Mouse (Mus musculus): Measurements from ENCODE around the gene Wfdc18.

Gene Wfdc18

DNA sequence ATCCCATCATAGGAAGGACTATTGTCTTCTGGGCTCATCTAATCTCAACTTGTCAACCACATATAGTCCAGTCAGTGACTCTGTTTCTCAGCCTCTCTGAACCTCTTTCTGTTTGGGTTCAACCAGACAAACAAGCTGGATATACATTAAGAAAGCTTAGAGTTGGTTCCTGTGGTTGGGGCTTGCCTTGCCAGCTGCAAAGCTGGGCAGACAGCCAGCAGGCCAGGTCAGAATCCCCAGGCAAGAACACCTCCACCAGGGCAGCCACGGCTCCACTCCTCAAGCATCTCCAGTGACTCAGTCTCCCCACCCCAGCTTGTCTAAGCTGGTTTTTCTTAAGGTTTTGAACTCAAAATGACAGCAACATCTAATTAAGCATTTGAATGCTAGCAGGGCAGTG, 3.9 kb downstream of the Wfdc18 start:
- TF ChIP-seq NANOG (IDR thresholded peaks at IDR 0.05; ENCODE audit: borderline replicate concordance, low read length) (no peak), POU5F1 (IDR thresholded peaks at IDR 0.05; ENCODE audit: borderline replicate concordance, low read length) (no peak), CTCF (conservative IDR thresholded peaks at IDR 0.05; ENCODE audit: low read length) (no peak)
- Histone ChIP-seq H3K36me3 (ENCODE audit: insufficient read depth, low read length) (no peaks in the 10 kb centered on the region), H3K4me1 (replicated peaks; ENCODE audit: low read depth, low read length) (no peaks in the 10 kb centered on the region), H3K4me3 (replicated peaks; ENCODE audit: low read length) (no peak overlapping the region), H3K27me3 (ENCODE audit: insufficient read depth, low read length) (no peaks in the 10 kb centered on the region), H3K9me3 (ENCODE audit: low read length) (no peaks in the 10 kb centered on the region)

DNA sequence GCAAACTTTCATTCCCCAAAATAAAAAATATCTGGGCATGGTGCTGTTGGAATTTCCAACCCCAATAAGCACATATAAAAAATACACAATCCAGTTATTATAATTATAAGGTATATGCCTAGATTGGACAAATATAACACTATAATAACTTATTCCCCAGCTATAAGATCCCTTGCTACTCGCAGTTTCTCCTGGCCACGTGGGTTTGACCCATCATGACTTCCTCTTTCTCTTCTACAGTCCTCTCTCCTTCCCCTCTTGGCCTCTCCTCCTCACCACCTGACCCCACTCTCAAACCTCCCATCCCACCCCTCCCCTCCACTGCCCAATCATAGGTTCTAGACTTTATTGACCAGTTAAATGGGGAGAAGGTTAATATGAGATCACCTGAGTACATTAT, 5.1 kb downstream of the Wfdc18 start:
- Histone ChIP-seq H3K27me3 (ENCODE audit: insufficient read depth, low read length) (no peaks in the 10 kb centered on the region), H3K4me3 (replicated peaks; ENCODE audit: low read length) (no peak overlapping the region), H3K9me3 (ENCODE audit: low read length) (no peaks in the 10 kb centered on the region), H3K4me1 (replicated peaks; ENCODE audit: low read depth, low read length) (no peaks in the 10 kb centered on the region), H3K36me3 (ENCODE audit: insufficient read depth, low read length) (no peaks in the 10 kb centered on the region)
- TF ChIP-seq CTCF (conservative IDR thresholded peaks at IDR 0.05; ENCODE audit: low read length), result no peak
- TF ChIP-seq POU5F1 (IDR thresholded peaks at IDR 0.05; ENCODE audit: borderline replicate concordance, low read length), result no peak
- no peak for TF ChIP-seq NANOG (IDR thresholded peaks at IDR 0.05; ENCODE audit: borderline replicate concordance, low read length)

GRCm38 (mm10) chr11:83717042-83717665, 8.3 kb downstream of the Wfdc18 start:
- H3K36me3 ChIP-seq (ENCODE audit: insufficient read depth, low read length), result no peaks in the 10 kb centered on the region
- H3K9me3 ChIP-seq (ENCODE audit: low read length), result no peaks in the 10 kb centered on the region
- no peak overlapping the region for H3K4me3 ChIP-seq (replicated peaks; ENCODE audit: low read length)
- no peaks in the 10 kb centered on the region for H3K27me3 ChIP-seq (ENCODE audit: insufficient read depth, low read length)
- no peaks in the 10 kb centered on the region for H3K4me1 ChIP-seq (replicated peaks; ENCODE audit: low read depth, low read length)
- TF ChIP-seq NANOG (IDR thresholded peaks at IDR 0.05; ENCODE audit: borderline replicate concordance, low read length), result no peak
- TF ChIP-seq POU5F1 (IDR thresholded peaks at IDR 0.05; ENCODE audit: borderline replicate concordance, low read length), result no peak
- no peak for TF ChIP-seq CTCF (conservative IDR thresholded peaks at IDR 0.05; ENCODE audit: low read length)

DNA sequence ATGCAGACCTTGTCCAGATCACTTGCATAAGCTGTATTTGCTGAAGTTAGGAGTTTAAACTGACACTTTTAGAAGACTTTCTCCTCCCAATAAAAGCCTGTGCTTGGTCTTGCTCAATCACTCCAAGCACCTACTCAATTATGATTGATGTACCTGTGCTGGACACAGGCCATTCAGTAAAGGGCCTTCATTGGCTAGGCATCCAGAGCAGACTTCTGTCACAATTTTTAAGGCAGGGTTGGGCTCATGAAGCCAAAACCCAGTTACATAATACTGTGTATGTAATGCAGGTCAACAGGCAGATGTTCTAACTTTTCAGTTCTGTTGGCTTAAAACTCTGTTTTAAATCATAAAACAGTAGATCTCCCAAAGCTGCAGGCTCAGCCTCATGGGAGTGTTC, 12.0 kb downstream of the Wfdc18 start:
- TF ChIP-seq CTCF (conservative IDR thresholded peaks at IDR 0.05; ENCODE audit: low read length), result no peak
- TF ChIP-seq POU5F1 (IDR thresholded peaks at IDR 0.05; ENCODE audit: borderline replicate concordance, low read length), result no peak
- TF ChIP-seq NANOG (IDR thresholded peaks at IDR 0.05; ENCODE audit: borderline replicate concordance, low read length), result no peak
- Histone ChIP-seq H3K4me3 (replicated peaks; ENCODE audit: low read length) (no peak overlapping the region), H3K4me1 (replicated peaks; ENCODE audit: low read depth, low read length) (no peaks in the 10 kb centered on the region), H3K36me3 (ENCODE audit: insufficient read depth, low read length) (no peaks in the 10 kb centered on the region), H3K27me3 (ENCODE audit: insufficient read depth, low read length) (no peaks in the 10 kb centered on the region), H3K9me3 (ENCODE audit: low read length) (no peaks in the 10 kb centered on the region)

- TF ChIP-seq NANOG (IDR thresholded peaks at IDR 0.05; ENCODE audit: borderline replicate concordance, low read length) (no peak), CTCF (conservative IDR thresholded peaks at IDR 0.05; ENCODE audit: low read length) (peak; percentile 47)
- no peaks in the 10 kb centered on the region for H3K4me1 ChIP-seq (replicated peaks; ENCODE audit: low read depth, low read length)
- H3K4me3 ChIP-seq (replicated peaks; ENCODE audit: low read length), result no peak overlapping the region
- H3K27me3 ChIP-seq (ENCODE audit: insufficient read depth, low read length), result no peaks in the 10 kb centered on the region
- no peaks in the 10 kb centered on the region for H3K36me3 ChIP-seq (ENCODE audit: insufficient read depth, low read length)
- no peaks in the 10 kb centered on the region for H3K9me3 ChIP-seq (ENCODE audit: low read length)
These were observed 20.1 kb downstream of the Wfdc18 start for GRCm38 (mm10) chr11:83728757-83729432.

- Histone ChIP-seq H3K4me1 (replicated peaks; ENCODE audit: low read depth, low read length) (no peaks in the 10 kb centered on the region), H3K4me3 (replicated peaks; ENCODE audit: low read length) (no peak overlapping the region), H3K36me3 (ENCODE audit: insufficient read depth, low read length) (no peaks in the 10 kb centered on the region), H3K9me3 (ENCODE audit: low read length) (no peaks in the 10 kb centered on the region), H3K27me3 (ENCODE audit: insufficient read depth, low read length) (no peaks in the 10 kb centered on the region)
- TF ChIP-seq POU5F1 (IDR thresholded peaks at IDR 0.05; ENCODE audit: borderline replicate concordance, low read length) (no peak), NANOG (IDR thresholded peaks at IDR 0.05; ENCODE audit: borderline replicate concordance, low read length) (no peak), CTCF (conservative IDR thresholded peaks at IDR 0.05; ENCODE audit: low read length) (no peak)
These were observed 22.3 kb downstream of the Wfdc18 start for GRCm38 (mm10) chr11:83731116-83731515.

DNA sequence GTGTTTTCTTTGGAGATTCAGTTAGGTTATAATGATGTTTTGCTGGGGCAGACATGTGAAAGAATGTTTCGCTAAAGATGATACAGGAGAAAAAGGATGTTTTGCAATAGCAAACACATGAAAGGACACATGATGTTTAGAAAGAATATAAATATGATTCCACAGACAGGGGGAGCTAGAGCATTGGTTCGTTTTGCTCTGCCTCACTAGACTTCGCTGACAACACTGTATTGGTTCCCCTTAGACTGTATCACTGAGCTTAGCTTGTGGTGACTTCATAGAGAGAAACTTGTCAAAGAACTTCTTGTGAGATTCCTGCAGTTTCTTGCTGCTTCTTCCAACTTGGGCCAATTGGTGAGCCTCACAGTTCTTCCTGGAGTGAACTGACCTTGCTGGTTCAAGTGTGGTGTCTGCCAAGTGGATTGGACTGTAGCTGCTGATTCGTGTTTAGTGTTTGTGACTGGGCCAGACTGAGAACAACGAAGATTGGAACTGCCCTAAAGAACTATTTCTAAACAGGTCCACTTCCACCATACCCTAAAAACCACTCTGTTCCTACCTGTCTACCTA, 24.3 kb downstream of the Wfdc18 start:
- Histone ChIP-seq H3K36me3 (ENCODE audit: insufficient read depth, low read length) (no peaks in the 10 kb centered on the region), H3K4me3 (replicated peaks; ENCODE audit: low read length) (no peak overlapping the region), H3K27me3 (ENCODE audit: insufficient read depth, low read length) (no peaks in the 10 kb centered on the region), H3K4me1 (replicated peaks; ENCODE audit: low read depth, low read length) (no peaks in the 10 kb centered on the region), H3K9me3 (ENCODE audit: low read length) (no peaks in the 10 kb centered on the region)
- TF ChIP-seq POU5F1 (IDR thresholded peaks at IDR 0.05; ENCODE audit: borderline replicate concordance, low read length) (no peak), CTCF (conservative IDR thresholded peaks at IDR 0.05; ENCODE audit: low read length) (no peak), NANOG (IDR thresholded peaks at IDR 0.05; ENCODE audit: borderline replicate concordance, low read length) (no peak)

DNA sequence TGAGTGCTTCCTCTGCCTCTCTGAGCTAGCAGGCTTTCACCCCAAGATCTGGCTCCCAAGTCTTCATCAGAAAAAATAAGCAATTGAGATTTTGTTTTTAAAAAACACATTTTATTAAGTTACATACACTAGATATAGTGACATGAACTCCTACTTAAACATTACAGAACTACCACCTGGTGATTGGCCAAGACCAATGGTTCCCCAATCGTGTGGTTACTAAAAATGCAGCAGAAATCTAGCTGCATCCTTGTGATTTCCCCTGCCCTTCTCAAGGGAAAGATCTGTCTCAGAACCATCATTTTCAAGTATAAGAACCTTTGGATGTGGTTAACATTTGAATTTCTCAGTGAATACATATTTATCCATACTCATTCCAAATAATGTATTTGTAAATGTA, 25.4 kb downstream of the Wfdc18 start:
- no peak for TF ChIP-seq CTCF (conservative IDR thresholded peaks at IDR 0.05; ENCODE audit: low read length)
- no peak for TF ChIP-seq POU5F1 (IDR thresholded peaks at IDR 0.05; ENCODE audit: borderline replicate concordance, low read length)
- no peak for TF ChIP-seq NANOG (IDR thresholded peaks at IDR 0.05; ENCODE audit: borderline replicate concordance, low read length)
- Histone ChIP-seq H3K4me3 (replicated peaks; ENCODE audit: low read length) (no peak overlapping the region), H3K27me3 (ENCODE audit: insufficient read depth, low read length) (no peaks in the 10 kb centered on the region), H3K36me3 (ENCODE audit: insufficient read depth, low read length) (no peaks in the 10 kb centered on the region), H3K4me1 (replicated peaks; ENCODE audit: low read depth, low read length) (no peaks in the 10 kb centered on the region), H3K9me3 (ENCODE audit: low read length) (no peaks in the 10 kb centered on the region)
